Mouse (Mus musculus) lung, postnatal 0 days (tissue): Measurements from ENCODE around the gene Snrnp27.
A peak's percentile ranks its signal among the peaks of the same experiment; 100 is the strongest.

Source experiments
- CTCF ChIP-seq: IDR thresholded peaks from 2 replicates; pipeline ENCODE4 v1.5.1; 2016; ENCODE audit warnings: antibody characterized with exemption, mild to moderate bottlenecking
- EP300 ChIP-seq: IDR thresholded peaks from 2 replicates; pipeline ENCODE4 v1.6.1; 2016; ENCODE audit warnings: antibody characterized with exemption, mild to moderate bottlenecking, control low read depth

GRCm38 (mm10) chr6:86694465-86694864 lies 10.1 kb upstream of the Snrnp27 start:
- TF ChIP-seq EP300 = no peak
- peak; percentile 87 for TF ChIP-seq CTCF
